Mouse (Mus musculus) adrenal gland, adult 18-20 months (tissue): Measurements from ENCODE around the gene Med28. TPM values are rescaled to one million over a fixed set of nuclear protein-coding genes. Genes with fewer than 3 reads are reported as not detected.

Experiments
- total RNA-seq, 2 experiments: library from RNA; stranded (reverse); gene quantifications; 1 replicate in 1 of 2; 2 replicates in 1 of 2; pipeline ENCODE4 v1.2.3; 2021

The Med28 gene
- total RNA-seq, 2 experiments from 2014 or later = 89.7 to 103 TPM

Other genes with a start within 250 kb of the Med28 start
- 100 to 1,000 TPM; 116 to 128 TPM for gene Qdpr, start 70.0 kb upstream of the Med28 start, total RNA-seq
- gene Clrn2, start 66.5 kb upstream of the Med28 start, total RNA-seq = not detected
- 10 to 100 TPM; 65.9 to 92.5 TPM for gene Lap3, start 26.9 kb upstream of the Med28 start, total RNA-seq
- under 1 TPM; 0.20 to 0.22 TPM for gene Fam184b, start 119.4 kb downstream of the Med28 start, total RNA-seq
- under 1 TPM; 0.43 to 0.61 TPM for gene Ncapg, start 149.7 kb downstream of the Med28 start, total RNA-seq